24 mouse cellular contexts compared by ENCODE assay signal in the genomic region with DNA sequence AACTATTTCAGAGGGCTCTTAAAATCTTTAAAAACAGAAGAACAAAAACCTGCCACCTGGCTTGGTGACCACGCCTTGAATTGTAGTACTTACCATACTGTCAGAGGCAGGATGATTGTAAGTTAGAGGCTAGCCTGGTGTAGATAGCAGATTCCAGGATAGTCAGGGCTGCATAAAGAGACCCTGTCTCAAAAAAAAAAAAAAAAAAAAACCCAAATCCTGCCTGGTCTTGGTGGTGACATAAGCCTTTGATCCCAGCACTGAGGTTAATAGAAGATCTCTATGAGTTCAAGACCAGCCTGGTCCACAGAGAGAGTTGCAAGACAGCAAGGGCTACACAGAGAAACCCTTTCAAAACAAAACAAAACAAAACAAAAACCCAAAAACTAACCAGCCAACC. TPM values are rescaled to one million over a fixed set of nuclear protein-coding genes. Genes with fewer than 3 reads are reported as not detected.
"Had no signal": no experiment of that assay in that cellular context is flagged by ENCODE, and none has a peak within 500 bp of the region (broad histone marks: within the 10 kb centered on the region; RNA-seq: fewer than 3 reads in every experiment).

No protein-coding gene starts in this region.

- ATAC-seq: liver, postnatal 0 days; lung, postnatal 0 days had no signal

- H3K27me3 ChIP-seq: liver, embryonic 15.5 days; lung, embryonic 15.5 days; megakaryocyte, embryonic 14.5 days; midbrain, embryonic 12.5 days; neural tube, embryonic 12.5 days had no signal

- H3K9ac ChIP-seq: liver, embryonic 15.5 days; liver, postnatal 0 days; lung, embryonic 15.5 days; midbrain, embryonic 12.5 days; neural tube, embryonic 12.5 days had no signal

- H3K4me2 ChIP-seq: liver, embryonic 15.5 days; lung, embryonic 15.5 days; midbrain, embryonic 12.5 days; neural tube, embryonic 12.5 days had no signal

- H3K9me3 ChIP-seq: liver, embryonic 15.5 days; lung, embryonic 15.5 days; megakaryocyte, embryonic 14.5 days; midbrain, embryonic 12.5 days; neural tube, embryonic 12.5 days had no signal

- DNase-seq: liver, postnatal 0 days; lung, adult 2 months; lung, postnatal 14 days; lung, postnatal 36 days; midbrain, embryonic 14.5 days; retina, postnatal 1 day; right cerebral cortex, adult 18-20 months; right cerebral cortex, postnatal 25 days; right cerebral cortex, postnatal 4 days; spleen, adult 18-20 months; thymus, adult 18-20 months; thymus, postnatal 14 days; thymus, postnatal 36 days had no signal

- H3K4me3 ChIP-seq: liver, embryonic 15.5 days; lung, embryonic 15.5 days; megakaryocyte, embryonic 14.5 days; midbrain, embryonic 12.5 days; neural tube, embryonic 12.5 days had no signal

- H3K36me3 ChIP-seq: lung, embryonic 15.5 days; midbrain, embryonic 12.5 days; neural tube, embryonic 12.5 days had no signal

- H3K27ac ChIP-seq: liver, embryonic 15.5 days; lung, embryonic 15.5 days; macrophage; midbrain, embryonic 12.5 days; neural tube, embryonic 12.5 days had no signal

RNA-seq across cellular contexts. Expression of gene Gm43552, which starts 50.9 kb away (rescaled TPM):
- polyA plus RNA-seq: liver, embryonic 15.5 days; liver, postnatal 0 days; lung, adult 2 months; lung, embryonic 15.5 days; lung, postnatal 0 days; macrophage; midbrain, embryonic 12.5 days; midbrain, postnatal 0 days; neural tube, embryonic 12.5 days; neural tube, embryonic 14.5 days; stomach, embryonic 14.5 days; stomach, embryonic 16.5 days had no signal
